Mouse (Mus musculus): Measurements from ENCODE around the gene Ccdc85c. TPM values are rescaled to one million over a fixed set of nuclear protein-coding genes. Genes with fewer than 3 reads are reported as not detected.
A peak's percentile ranks its signal among the peaks of the same experiment; 100 is the strongest.

The Ccdc85c gene
- total RNA-seq, 2 experiments from 2014 or later, result 66.6 to 71.3 TPM

- no peak for DNase-seq (ENCODE audit: extremely low spot score in 1 of 2, low spot score in 1 of 2)
Measured at GRCm38 (mm10) chr12:108301006-108301405, 25.8 kb upstream of the Ccdc85c start.

GRCm38 (mm10) chr12:108297033-108297432, 21.8 kb upstream of the Ccdc85c start:
- no peak for DNase-seq (ENCODE audit: extremely low spot score in 1 of 2, low spot score in 1 of 2)

- DNase-seq (ENCODE audit: extremely low spot score in 1 of 2, low spot score in 1 of 2), result no peak
Measured at GRCm38 (mm10) chr12:108294620-108295019, 19.4 kb upstream of the Ccdc85c start.

- DNase-seq (ENCODE audit: extremely low spot score in 1 of 2, low spot score in 1 of 2), result peak; percentile 42 to 75
Measured at GRCm38 (mm10) chr12:108292957-108293356, 17.7 kb upstream of the Ccdc85c start.

- no peak for DNase-seq (ENCODE audit: extremely low spot score in 1 of 2, low spot score in 1 of 2)
Measured at GRCm38 (mm10) chr12:108292419-108292818, 17.2 kb upstream of the Ccdc85c start.

- no peak for DNase-seq (ENCODE audit: extremely low spot score in 1 of 2, low spot score in 1 of 2)
Measured at GRCm38 (mm10) chr12:108288127-108288880, 13.1 kb upstream of the Ccdc85c start.

- no peak for DNase-seq (ENCODE audit: extremely low spot score in 1 of 2, low spot score in 1 of 2)
Measured at GRCm38 (mm10) chr12:108287011-108287410, 11.8 kb upstream of the Ccdc85c start.

GRCm38 (mm10) chr12:108286381-108286780, 11.2 kb upstream of the Ccdc85c start:
- DNase-seq (ENCODE audit: extremely low spot score in 1 of 2, low spot score in 1 of 2), result no peak

- no peak for DNase-seq (ENCODE audit: extremely low spot score in 1 of 2, low spot score in 1 of 2)
Measured at GRCm38 (mm10) chr12:108285225-108286011, 10.2 kb upstream of the Ccdc85c start.

- no peak for DNase-seq (ENCODE audit: extremely low spot score in 1 of 2, low spot score in 1 of 2)
Measured at GRCm38 (mm10) chr12:108284455-108285224, 9.4 kb upstream of the Ccdc85c start.

- no peak for DNase-seq (ENCODE audit: extremely low spot score in 1 of 2, low spot score in 1 of 2)
Measured at GRCm38 (mm10) chr12:108278221-108278918, 3.1 kb upstream of the Ccdc85c start.

GRCm38 (mm10) chr12:108277341-108277841, 2.2 kb upstream of the Ccdc85c start:
- no peak for DNase-seq (ENCODE audit: extremely low spot score in 1 of 2, low spot score in 1 of 2)

- DNase-seq (ENCODE audit: extremely low spot score in 1 of 2, low spot score in 1 of 2), result peak; percentile 42 to 53
Measured at GRCm38 (mm10) chr12:108275920-108276822, 946 bp upstream of the Ccdc85c start.

GRCm38 (mm10) chr12:108275508-108275890, 274 bp upstream of the Ccdc85c start:
- DNase-seq (ENCODE audit: extremely low spot score in 1 of 2, low spot score in 1 of 2), result peak; percentile 91 to 98

- DNase-seq (ENCODE audit: extremely low spot score in 1 of 2, low spot score in 1 of 2), result no peak
Measured at GRCm38 (mm10) chr12:108274313-108274595, 971 bp downstream of the Ccdc85c start.

GRCm38 (mm10) chr12:108273466-108274312, 1.5 kb downstream of the Ccdc85c start:
- no peak for DNase-seq (ENCODE audit: extremely low spot score in 1 of 2, low spot score in 1 of 2)

GRCm38 (mm10) chr12:108272143-108272635, 3.0 kb downstream of the Ccdc85c start:
- no peak for DNase-seq (ENCODE audit: extremely low spot score in 1 of 2, low spot score in 1 of 2)

All from layer of hippocampus, postnatal 25 days (tissue).